Mouse (Mus musculus) G1E (cell line): ENCODE measurements around the gene Dnajc13.

ENCODE experiments used
- CTCF ChIP-seq: IDR thresholded peaks from 2 replicates; pipeline ENCODE4 v1.5.1; 2012; ENCODE audit warnings: low read depth, low read length, inconsistent platforms, mixed read lengths
- GATA1 ChIP-seq: IDR thresholded peaks from 2 replicates; pipeline ENCODE4 v1.6.1; 2012; ENCODE audit warnings: borderline replicate concordance, low read length, inconsistent platforms, mixed read lengths
- GATA2 ChIP-seq: IDR thresholded peaks from 2 replicates; pipeline ENCODE4 v1.6.1; 2012; ENCODE audit warnings: low read depth, low read length, inconsistent platforms, borderline replicate concordance
- POLR2AphosphoS5 ChIP-seq: IDR thresholded peaks from 2 replicates; pipeline ENCODE4 v1.6.1; 2012; ENCODE audit warnings: low read depth, low read length, inconsistent platforms; ENCODE audit not compliant: insufficient replicate concordance
- TAL1 ChIP-seq: conservative IDR thresholded peaks from 2 replicates; pipeline ENCODE4 v1.6.1; 2012; ENCODE audit warnings: low read depth, low read length, inconsistent platforms, mixed read lengths

DNA sequence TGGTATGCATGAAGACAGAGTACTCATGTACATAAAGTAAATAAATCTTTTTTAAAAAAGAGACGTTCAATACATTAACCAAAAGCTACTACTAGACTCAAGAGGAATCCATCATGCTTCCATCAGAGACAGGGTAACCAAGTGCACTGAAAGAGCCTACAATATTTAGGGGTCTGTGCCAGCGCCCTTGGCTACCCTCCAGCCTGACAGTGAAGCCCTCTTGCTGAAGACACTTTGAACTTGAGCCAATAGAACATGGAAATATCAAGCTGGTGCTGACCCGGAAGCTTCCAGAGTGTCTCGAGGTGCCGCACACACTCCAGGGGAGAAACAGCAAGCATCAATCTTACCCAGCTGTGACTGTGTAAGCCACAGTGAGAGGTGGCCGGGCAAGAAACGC lies 22.6 kb downstream of the Dnajc13 start:
- TF ChIP-seq CTCF = no peak
- TF ChIP-seq GATA1 = no peak
- TF ChIP-seq TAL1 = no peak
- no peak for TF ChIP-seq POLR2AphosphoS5
- no peak for TF ChIP-seq GATA2
